Mouse (Mus musculus) thymus, adult 2 months (tissue): ENCODE measurements around the gene Rnf157. TPM values are rescaled to one million over a fixed set of nuclear protein-coding genes. Genes with fewer than 3 reads are reported as not detected.

Experiments used
- DNase-seq: peaks from one replicate; pipeline ENCODE4 v3.0.0; 2021
- H3K27ac ChIP-seq: fragments of 200-500 bp; 2 replicates; pipeline ENCODE4 v1.5.1; 2012; ENCODE audit warnings: low read length, control low read depth; ENCODE audit not compliant: control insufficient read depth, insufficient read depth
- H3K27me3 ChIP-seq: fragments of 200-500 bp; 2 replicates; pipeline ENCODE4 v1.6.1; 2012; ENCODE audit warnings: mild to moderate bottlenecking, low read length, moderate library complexity, mixed read lengths; ENCODE audit not compliant: control insufficient read depth, insufficient read depth
- H3K36me3 ChIP-seq: fragments of 200-500 bp; 2 replicates; pipeline ENCODE4 v1.6.1; 2012; ENCODE audit warnings: mild to moderate bottlenecking, low read length, moderate library complexity; ENCODE audit not compliant: control insufficient read depth, insufficient read depth
- H3K4me1 ChIP-seq: fragments of 200-500 bp; replicated peaks from 2 replicates; pipeline ENCODE4 v1.6.1; 2012; ENCODE audit warnings: low read length; ENCODE audit not compliant: control insufficient read depth, insufficient read depth
- H3K4me3 ChIP-seq: fragments of 200-500 bp; 2 replicates; pipeline ENCODE4 v1.5.1; 2012; ENCODE audit warnings: mild to moderate bottlenecking, low read length, control low read depth, moderate library complexity; ENCODE audit not compliant: control insufficient read depth, insufficient read depth
- CTCF ChIP-seq: fragments of 200-500 bp; IDR thresholded peaks from 2 replicates; pipeline ENCODE4 v1.5.1; 2012; ENCODE audit warnings: mild to moderate bottlenecking, control low read depth, low read length, moderate library complexity, borderline replicate concordance; ENCODE audit not compliant: control insufficient read depth, poor library complexity, insufficient read depth; ENCODE audit errors: extremely low read depth
- POLR2A ChIP-seq: fragments of 200-500 bp; IDR thresholded peaks from 2 replicates; pipeline ENCODE4 v1.6.1; 2012; ENCODE audit warnings: mild to moderate bottlenecking, low read length, control low read depth, moderate library complexity; ENCODE audit not compliant: control insufficient read depth, poor library complexity, insufficient read depth; ENCODE audit errors: extremely low read depth
- WGBS: fragments of 180-500 bp; shearing (Covaris S2); methylation state at CpG from one replicate; pipeline ENCODE4 v1.1.7; 2018; 5-methylcytosine and 5-hydroxymethylcytosine counted together
- polyA plus RNA-seq: library from polyadenylated mRNA; depleted of rRNA; stranded (reverse); fragments of >200 nt; gene quantifications from 2 replicates; pipeline ENCODE4 v1.2.3, GENCODE M21; 2012

The Rnf157 gene
- polyA plus RNA-seq, 1 experiment = 98.7 TPM

DNA sequence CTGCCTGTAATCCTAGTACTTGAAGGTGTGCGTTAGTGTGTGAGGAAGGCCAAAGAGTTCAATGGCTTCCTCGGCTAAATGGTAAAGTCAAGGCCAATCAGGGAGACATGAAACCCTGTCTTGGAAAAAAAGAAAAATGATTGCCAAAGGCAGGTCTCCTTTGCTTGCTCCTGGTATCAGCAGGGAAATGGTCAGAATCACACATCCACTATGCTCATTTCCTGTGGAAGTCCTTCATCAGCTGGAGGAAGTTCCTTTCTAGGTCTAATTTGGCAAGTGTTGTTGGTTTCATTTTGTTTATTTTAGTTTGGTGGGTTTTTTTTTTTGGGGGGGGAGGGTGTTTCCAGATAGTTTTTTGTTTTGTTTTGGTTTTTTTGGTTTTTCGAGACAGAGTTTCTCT, 3.8 kb downstream of the Rnf157 start:
- Histone ChIP-seq H3K4me3 (no peak overlapping the region), H3K4me1 (peaks cover 13% of the 10 kb centered on the region), H3K36me3 (no peaks in the 10 kb centered on the region), H3K27me3 (no peaks in the 10 kb centered on the region), H3K27ac (no peak overlapping the region)
- 97% methylated on average over 3 of the region's 3 CpGs for WGBS
- DNase-seq = no peak
- TF ChIP-seq CTCF = no peak
- no peak for TF ChIP-seq POLR2A

DNA sequence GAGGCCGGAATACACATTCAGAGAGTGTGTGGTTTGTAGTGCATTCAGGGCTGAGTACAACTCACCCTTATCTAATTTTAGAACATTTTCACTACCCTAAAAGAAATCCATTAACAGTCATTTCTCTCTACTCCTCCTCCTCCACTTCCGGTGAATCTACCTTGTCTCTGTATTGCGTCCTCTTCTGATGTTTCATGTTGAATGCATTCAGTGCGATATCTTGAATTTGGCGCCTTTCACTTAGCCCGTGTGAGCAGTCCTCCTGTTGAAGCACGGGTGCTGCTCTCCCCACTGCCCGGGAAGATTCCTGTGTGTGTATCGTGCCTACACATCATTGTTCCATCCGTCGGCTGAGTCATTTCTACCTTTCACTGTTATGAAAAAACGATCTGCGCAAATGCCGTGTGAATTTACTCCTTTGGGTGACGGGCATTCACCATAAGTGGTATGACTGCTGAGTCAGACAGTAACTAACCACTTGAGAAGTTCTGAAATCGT, 6.6 kb downstream of the Rnf157 start:
- peaks cover 6% of the 10 kb centered on the region; the same call in 1 of the 2 replicates for H3K4me1 ChIP-seq
- H3K4me3 ChIP-seq = peak overlapping the region; percentile 18; the same call in 1 of the 2 replicates
- no peaks in the 10 kb centered on the region for H3K36me3 ChIP-seq
- H3K27me3 ChIP-seq = no peaks in the 10 kb centered on the region
- H3K27ac ChIP-seq = no peak overlapping the region
- WGBS = 44% methylated on average over 16 of the region's 16 CpGs
- DNase-seq = no peak
- TF ChIP-seq CTCF = no peak
- TF ChIP-seq POLR2A = no peak

DNA sequence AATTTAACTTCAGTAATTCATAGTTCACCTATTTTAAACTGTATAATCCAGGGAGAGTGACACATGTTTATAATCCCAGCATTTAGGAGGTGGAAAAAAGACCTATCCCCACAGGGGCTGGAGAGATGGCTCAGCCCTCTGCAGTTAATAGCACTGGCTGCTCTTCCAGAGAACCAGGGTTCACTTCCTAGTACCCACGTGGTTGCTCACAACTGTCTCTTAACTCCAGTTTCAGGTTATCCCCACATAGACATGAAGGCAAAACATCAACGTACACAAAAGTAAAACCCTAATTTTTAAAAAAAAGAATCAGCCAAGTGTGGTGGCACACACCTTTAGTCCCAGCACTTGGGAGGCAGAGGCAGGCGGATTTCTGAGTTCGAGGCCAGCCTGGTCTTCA, 7.2 kb downstream of the Rnf157 start:
- no peak for TF ChIP-seq POLR2A
- no peak for TF ChIP-seq CTCF
- no peaks in the 10 kb centered on the region for H3K27me3 ChIP-seq
- no peak for DNase-seq
- H3K36me3 ChIP-seq = no peaks in the 10 kb centered on the region
- peaks cover 9% of the 10 kb centered on the region for H3K4me1 ChIP-seq
- 58% methylated on average over 4 of the region's 4 CpGs for WGBS
- no peak overlapping the region; the same call in 1 of the 2 replicates for H3K27ac ChIP-seq
- no peak overlapping the region for H3K4me3 ChIP-seq

DNA sequence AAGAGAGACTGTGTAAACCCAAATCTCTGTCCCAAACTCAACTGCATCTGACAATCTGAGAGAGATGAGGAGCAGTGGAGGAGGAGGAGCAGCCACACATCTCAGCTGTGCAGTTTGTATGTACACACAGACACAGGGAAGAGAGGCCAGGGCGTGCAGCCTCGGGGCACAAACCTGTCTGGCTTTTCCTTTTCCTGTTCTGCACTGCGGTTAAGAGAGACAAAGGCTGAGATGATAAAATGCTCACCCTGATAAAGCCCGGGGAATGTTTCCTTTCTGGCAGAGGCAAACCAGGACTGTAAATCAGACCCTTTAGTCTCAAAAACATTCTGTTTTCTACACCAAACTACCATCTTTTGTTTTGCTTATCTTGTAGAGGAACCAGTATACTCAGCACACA, 12.3 kb downstream of the Rnf157 start:
- peaks cover 13% of the 10 kb centered on the region for H3K4me1 ChIP-seq
- TF ChIP-seq CTCF = no peak
- TF ChIP-seq POLR2A = no peak
- WGBS = 3% methylated on average over 4 of the region's 4 CpGs
- H3K27me3 ChIP-seq = no peaks in the 10 kb centered on the region
- H3K4me3 ChIP-seq = no peak overlapping the region
- H3K36me3 ChIP-seq = peaks cover 9% of the 10 kb centered on the region
- H3K27ac ChIP-seq = no peak overlapping the region
- DNase-seq = no peak

DNA sequence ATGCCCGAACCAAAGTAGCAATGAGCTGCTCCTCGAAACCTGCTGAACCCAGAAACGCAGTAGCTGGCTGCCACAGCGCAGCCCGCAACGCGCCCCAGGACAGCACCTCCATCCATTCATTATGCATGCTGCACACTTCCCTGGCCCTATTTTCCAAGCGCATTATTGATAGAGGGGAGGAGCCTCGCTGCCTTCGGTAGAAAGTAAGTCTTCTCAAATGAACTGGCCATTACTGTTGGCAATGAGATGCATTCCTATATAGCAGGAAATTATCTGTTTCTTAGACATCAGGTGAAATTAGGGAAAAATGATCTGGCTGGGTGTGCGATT, 14.5 kb downstream of the Rnf157 start:
- no peak overlapping the region for H3K27ac ChIP-seq
- H3K27me3 ChIP-seq = no peaks in the 10 kb centered on the region
- TF ChIP-seq POLR2A (no peak), CTCF (no peak)
- H3K4me3 ChIP-seq = no peak overlapping the region
- DNase-seq = no peak
- H3K4me1 ChIP-seq = peaks cover 12% of the 10 kb centered on the region
- WGBS = 91% methylated on average over 11 of the region's 11 CpGs
- peaks cover 17% of the 10 kb centered on the region for H3K36me3 ChIP-seq

DNA sequence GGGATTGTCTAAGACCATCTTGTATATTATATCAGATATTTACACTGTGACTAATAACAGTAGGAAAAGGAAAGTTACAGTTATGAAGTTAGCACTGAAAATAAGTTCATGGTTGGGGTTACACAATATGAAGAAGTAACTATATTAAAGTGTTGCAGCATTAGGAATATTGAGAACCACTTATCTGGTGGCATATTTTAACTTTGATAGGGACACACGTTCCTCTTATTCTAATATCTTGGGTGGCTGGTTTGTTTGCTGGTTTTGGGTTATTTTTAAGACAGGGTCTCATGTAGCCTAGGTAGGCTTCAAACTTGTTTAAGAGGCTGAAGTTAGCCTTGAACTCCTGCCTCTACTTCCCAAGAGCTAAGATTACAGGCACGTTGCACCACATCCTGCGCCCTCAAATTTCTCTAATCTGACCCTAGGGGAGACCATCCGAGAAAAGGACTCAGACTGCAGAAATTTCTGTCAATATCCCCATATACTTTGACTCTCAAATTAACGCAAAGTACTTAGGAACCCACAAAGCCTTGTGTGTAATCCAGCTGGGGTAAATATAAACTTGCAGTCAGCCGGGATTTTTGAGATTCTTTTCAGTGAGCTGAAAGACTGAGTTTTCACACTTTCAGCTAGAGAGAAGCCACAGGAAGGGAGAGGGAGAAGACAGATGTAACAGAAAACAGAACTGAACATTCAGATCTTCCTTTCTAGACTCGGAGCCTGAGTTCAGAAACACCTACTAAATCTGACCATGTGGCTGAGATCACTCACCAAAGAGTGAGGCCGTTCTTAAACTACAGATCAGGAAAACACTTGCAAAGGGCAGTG, 15.1 kb downstream of the Rnf157 start:
- no peak overlapping the region for H3K27ac ChIP-seq
- TF ChIP-seq POLR2A = no peak
- H3K4me3 ChIP-seq = no peak overlapping the region
- no peak for DNase-seq
- no peaks in the 10 kb centered on the region for H3K27me3 ChIP-seq
- H3K36me3 ChIP-seq = peaks cover 17% of the 10 kb centered on the region
- WGBS = 44% methylated on average over 8 of the region's 8 CpGs
- H3K4me1 ChIP-seq = peaks cover 12% of the 10 kb centered on the region

DNA sequence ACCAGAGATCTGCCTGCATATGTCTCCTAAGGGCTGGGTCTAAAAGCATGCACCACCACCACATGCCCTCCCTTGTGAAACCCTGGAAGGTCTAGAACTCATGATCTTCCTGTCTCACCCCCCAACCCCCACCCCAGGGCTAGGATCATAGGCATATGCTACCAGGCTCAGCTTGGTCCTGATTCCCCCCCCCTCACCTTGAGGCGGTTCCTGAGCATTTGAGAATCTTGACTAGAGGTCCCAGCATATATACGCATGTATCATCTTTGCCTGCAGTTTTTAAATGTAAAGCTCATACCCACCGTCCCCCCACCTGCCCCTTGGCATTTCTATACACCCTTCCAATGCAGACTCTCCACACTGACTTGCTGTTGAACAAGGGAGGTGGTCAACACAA, 15.9 kb downstream of the Rnf157 start:
- no peaks in the 10 kb centered on the region for H3K27me3 ChIP-seq
- no peak overlapping the region for H3K27ac ChIP-seq
- no peak for DNase-seq
- 97% methylated on average over 3 of the region's 3 CpGs for WGBS
- peaks cover 17% of the 10 kb centered on the region for H3K36me3 ChIP-seq
- TF ChIP-seq POLR2A (no peak), CTCF (no peak)
- H3K4me1 ChIP-seq = peaks cover 12% of the 10 kb centered on the region
- H3K4me3 ChIP-seq = no peak overlapping the region
